In the genomic region with DNA sequence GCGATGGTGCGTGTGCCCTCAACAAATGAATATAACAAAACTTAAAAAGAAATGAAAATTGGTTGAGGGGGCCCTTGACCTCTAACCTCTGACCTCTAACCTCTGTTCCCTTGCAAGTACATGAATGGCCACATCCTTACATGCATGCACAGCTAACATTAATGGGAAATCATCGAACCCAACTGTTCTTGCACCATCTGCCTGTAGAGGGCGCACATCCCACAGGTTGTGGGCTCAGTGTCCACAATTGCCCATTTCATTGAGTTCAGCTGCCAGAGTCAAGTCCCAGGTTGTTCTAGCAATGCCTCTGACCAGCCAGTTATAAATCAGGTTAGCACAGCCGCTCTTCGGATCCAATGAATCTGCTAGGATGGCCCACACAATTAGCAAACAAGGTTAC, we compare ENCODE assay signal across 9 mouse cellular contexts. TPM values are rescaled to one million over a fixed set of nuclear protein-coding genes. Genes with fewer than 3 reads are reported as not detected.
DNase-seq lines count a peak whose midpoint lies in the region; ATAC-seq and TF ChIP-seq lines count a peak whose summit lies in the region.
"Had no signal": no experiment of that assay in that cellular context is flagged by ENCODE, and none has a peak within 500 bp of the region (broad histone marks: within the 10 kb centered on the region; RNA-seq: fewer than 3 reads in every experiment).

No protein-coding gene starts in this region.

- H3K4me1 ChIP-seq in forebrain, embryonic 11.5 days (replicated peaks; ENCODE audit: control insufficient read depth, insufficient read depth, low read length) = peaks cover 6% of the 10 kb centered on the region; the same call in 1 of the 2 replicates
- no peaks in the 10 kb centered on the region for H3K4me1 ChIP-seq in forebrain, embryonic 12.5 days
- peaks cover 17% of the 10 kb centered on the region for H3K4me1 ChIP-seq in E14TG2a.4 (replicated peaks; ENCODE audit: low read depth, low read length)
- H3K4me1 ChIP-seq in spleen, adult 2 months (ENCODE audit: control insufficient read depth, insufficient read depth, insufficient read length) = no peaks in the 10 kb centered on the region
- H3K4me1 ChIP-seq: limb, embryonic 15.5 days had no signal

- ATAC-seq in forebrain, embryonic 11.5 days (replicated peaks; ENCODE audit: low FRiP score) = no peak
- ATAC-seq in forebrain, embryonic 12.5 days (ENCODE audit: low FRiP score) = no peak

- no peaks in the 10 kb centered on the region for H3K9me3 ChIP-seq in forebrain, embryonic 11.5 days (ENCODE audit: control insufficient read depth, low read length)
- H3K9me3 ChIP-seq in forebrain, embryonic 12.5 days = no peaks in the 10 kb centered on the region
- no peaks in the 10 kb centered on the region for H3K9me3 ChIP-seq in E14TG2a.4 (ENCODE audit: low read length)
- H3K9me3 ChIP-seq: limb, embryonic 15.5 days had no signal

- 37% methylated on average over 6 of the region's 6 CpGs for WGBS in forebrain, embryonic 11.5 days
- 39% methylated on average over 6 of the region's 6 CpGs for WGBS in forebrain, embryonic 12.5 days
- WGBS in spleen, adult 2 months = 39% methylated on average over 6 of the region's 6 CpGs

- H3K4me2 ChIP-seq in forebrain, embryonic 11.5 days (ENCODE audit: low read depth, low read length, severe bottlenecking) = no peak overlapping the region
- no peak overlapping the region for H3K4me2 ChIP-seq in forebrain, embryonic 12.5 days
- H3K4me2 ChIP-seq: limb, embryonic 15.5 days had no signal

- H3K27me3 ChIP-seq in forebrain, embryonic 11.5 days (ENCODE audit: control insufficient read depth, insufficient read depth, low read length) = no peaks in the 10 kb centered on the region
- no peaks in the 10 kb centered on the region for H3K27me3 ChIP-seq in forebrain, embryonic 12.5 days
- H3K27me3 ChIP-seq in E14TG2a.4 (ENCODE audit: insufficient read depth, low read length) = no peaks in the 10 kb centered on the region
- H3K27me3 ChIP-seq in spleen, adult 2 months (ENCODE audit: control insufficient read depth, insufficient read depth, low read length) = no peaks in the 10 kb centered on the region
- H3K27me3 ChIP-seq: limb, embryonic 15.5 days had no signal

- H3K36me3 ChIP-seq in forebrain, embryonic 11.5 days (ENCODE audit: control insufficient read depth, insufficient read depth, low read length) = no peaks in the 10 kb centered on the region
- no peaks in the 10 kb centered on the region for H3K36me3 ChIP-seq in forebrain, embryonic 12.5 days (replicated peaks)
- no peaks in the 10 kb centered on the region for H3K36me3 ChIP-seq in E14TG2a.4 (ENCODE audit: insufficient read depth, low read length)
- no peaks in the 10 kb centered on the region for H3K36me3 ChIP-seq in spleen, adult 2 months (ENCODE audit: control insufficient read depth, insufficient read depth, low read length)
- H3K36me3 ChIP-seq: limb, embryonic 15.5 days had no signal

- DNase-seq in forebrain, embryonic 11.5 days (ENCODE audit: low spot score) = peak; percentile 92
- DNase-seq in c-Kit-positive CD71-positive TER-119-positive erythroid progenitor cells, embryonic 14.5 days (ENCODE audit: low spot score) = peak; percentile 86
- DNase-seq in gastrocnemius, adult 18-20 months (ENCODE audit: low spot score) = peak; percentile 68
- DNase-seq in layer of hippocampus, adult 2 months (ENCODE audit: low spot score in 2 of 2) = peak in 1 of 2 experiments; percentile 72
- peak; percentile 72 for DNase-seq in lung, postnatal 25 days (ENCODE audit: low spot score)
- DNase-seq in spleen, adult 2 months (ENCODE audit: low read depth in 1 of 2, low spot score in 2 of 2) = peak; percentile 55 to 71

- peak; percentile 98 for TF ChIP-seq CTCF in E14TG2a.4 (conservative IDR thresholded peaks at IDR 0.05; ENCODE audit: low read length)
- peak; percentile 96 for TF ChIP-seq CTCF in layer of hippocampus, adult 2 months (conservative IDR thresholded peaks at IDR 0.05)
- peak; percentile 78; the same call in 1 of the 2 replicates for TF ChIP-seq CTCF in spleen, adult 2 months (IDR thresholded peaks at IDR 0.05; ENCODE audit: extremely low read depth, insufficient read depth, insufficient read length, insufficient replicate concordance)

- no peak overlapping the region for H3K4me3 ChIP-seq in forebrain, embryonic 11.5 days (ENCODE audit: low read depth, low read length)
- no peak overlapping the region for H3K4me3 ChIP-seq in forebrain, embryonic 12.5 days (replicated peaks)
- no peak overlapping the region for H3K4me3 ChIP-seq in E14TG2a.4 (replicated peaks; ENCODE audit: low read length)
- no peak overlapping the region for H3K4me3 ChIP-seq in layer of hippocampus, adult 2 months
- H3K4me3 ChIP-seq in spleen, adult 2 months (ENCODE audit: extremely low read depth, insufficient read depth, insufficient read length) = no peak overlapping the region
- H3K4me3 ChIP-seq: limb, embryonic 15.5 days had no signal

- H3K27ac ChIP-seq in forebrain, embryonic 11.5 days (ENCODE audit: low read depth, low read length) = no peak overlapping the region
- H3K27ac ChIP-seq in forebrain, embryonic 12.5 days = no peak overlapping the region
- no peak overlapping the region for H3K27ac ChIP-seq in layer of hippocampus, adult 2 months
- H3K27ac ChIP-seq in spleen, adult 2 months (ENCODE audit: insufficient read depth, low read length) = no peak overlapping the region
- H3K27ac ChIP-seq: limb, embryonic 15.5 days had no signal

- no peak overlapping the region for H3K9ac ChIP-seq in forebrain, embryonic 11.5 days (ENCODE audit: low read length)
- H3K9ac ChIP-seq in forebrain, embryonic 12.5 days = no peak overlapping the region
- H3K9ac ChIP-seq: limb, embryonic 15.5 days had no signal

- TF ChIP-seq POLR2A in spleen, adult 2 months (IDR thresholded peaks at IDR 0.05; ENCODE audit: low read depth, low read length) = no peak

RNA-seq across cellular contexts. Expression of a gene that starts 4.5 kb away (rescaled TPM):
- polyA plus RNA-seq in forebrain, embryonic 11.5 days (2014; fragmentation: Nextera tagmentation; extraction: Ambion mirVana) = 33.6 and 44.1 TPM in 2 replicates
- polyA plus RNA-seq in forebrain, embryonic 12.5 days (2016; fragmentation: Nextera tagmentation; extraction: Ambion mirVana) = 46.0 and 48.9 TPM in 2 replicates
- total RNA-seq in gastrocnemius, adult 18-20 months (2021) = 100 to 1,000 TPM; 101 to 106 TPM
- 100 to 1,000 TPM; 138 to 143 TPM for total RNA-seq in layer of hippocampus, adult 2 months (2021)
- polyA plus RNA-seq in spleen, adult 2 months (2012; rRNA removed) = 40.9 and 41.6 TPM in 2 replicates

RNA-seq across cellular contexts. Expression of a gene that starts 6.5 kb away (rescaled TPM):
- 13.9 and 17.7 TPM in 2 replicates for polyA plus RNA-seq in forebrain, embryonic 11.5 days (2014; fragmentation: Nextera tagmentation; extraction: Ambion mirVana)
- polyA plus RNA-seq in forebrain, embryonic 12.5 days (2016; fragmentation: Nextera tagmentation; extraction: Ambion mirVana) = 15.8 and 21.5 TPM in 2 replicates
- total RNA-seq in gastrocnemius, adult 18-20 months (2021) = 1 to 10 TPM; 2.5 to 2.6 TPM
- 10 to 100 TPM; 15.1 to 15.6 TPM for total RNA-seq in layer of hippocampus, adult 2 months (2021)
- 1.1 and 1.4 TPM in 2 replicates for polyA plus RNA-seq in spleen, adult 2 months (2012; rRNA removed)

RNA-seq across cellular contexts. Expression of a gene that starts 10.6 kb away (rescaled TPM):
- polyA plus RNA-seq in forebrain, embryonic 11.5 days (2014; fragmentation: Nextera tagmentation; extraction: Ambion mirVana) = not detected in 2 replicates
- polyA plus RNA-seq in forebrain, embryonic 12.5 days (2016; fragmentation: Nextera tagmentation; extraction: Ambion mirVana) = not detected in 2 replicates
- total RNA-seq in gastrocnemius, adult 18-20 months (2021) = not detected
- total RNA-seq in layer of hippocampus, adult 2 months (2021) = not detected
- not detected in 2 replicates for polyA plus RNA-seq in spleen, adult 2 months (2012; rRNA removed)
- polyA plus RNA-seq: limb, embryonic 15.5 days had no signal

RNA-seq across cellular contexts. Expression of a gene that starts 22.5 kb away (rescaled TPM):
- polyA plus RNA-seq in forebrain, embryonic 11.5 days (2014; fragmentation: Nextera tagmentation; extraction: Ambion mirVana) = 9.3 and 12.6 TPM in 2 replicates
- 11.9 and 12.6 TPM in 2 replicates for polyA plus RNA-seq in forebrain, embryonic 12.5 days (2016; fragmentation: Nextera tagmentation; extraction: Ambion mirVana)
- total RNA-seq in gastrocnemius, adult 18-20 months (2021) = 100 to 1,000 TPM; 347 to 393 TPM
- 100 to 1,000 TPM; 391 to 411 TPM for total RNA-seq in layer of hippocampus, adult 2 months (2021)
- polyA plus RNA-seq in spleen, adult 2 months (2012; rRNA removed) = 10.7 and 11.2 TPM in 2 replicates

RNA-seq across cellular contexts. Expression of a gene that starts 26.8 kb away (rescaled TPM):
- not detected in 2 replicates for polyA plus RNA-seq in forebrain, embryonic 11.5 days (2014; fragmentation: Nextera tagmentation; extraction: Ambion mirVana)
- polyA plus RNA-seq in forebrain, embryonic 12.5 days (2016; fragmentation: Nextera tagmentation; extraction: Ambion mirVana) = not detected in 2 replicates
- total RNA-seq in gastrocnemius, adult 18-20 months (2021) = not detected
- total RNA-seq in layer of hippocampus, adult 2 months (2021) = under 1 TPM in 1 of 2 experiments, not detected in 1; 0.44 TPM
- polyA plus RNA-seq in spleen, adult 2 months (2012; rRNA removed) = 0.09 and 0.35 TPM in 2 replicates
